Mouse (Mus musculus) adrenal gland, postnatal 10 days (tissue): ENCODE measurements around the gene Zfp366. TPM values are rescaled to one million over a fixed set of nuclear protein-coding genes. Genes with fewer than 3 reads are reported as not detected.

Experiments
- DNase-seq: peaks from one replicate; pipeline ENCODE4 v3.0.0; 2021; ENCODE audit warnings: mixed read lengths
- total RNA-seq, 2 experiments: library from RNA; stranded (reverse); gene quantifications; 2 replicates each; pipeline ENCODE4 v1.2.3; 2021

The Zfp366 gene
- total RNA-seq, 2 experiments from 2014 or later = 8.3 to 10.8 TPM

GRCm38 (mm10) chr13:99186138-99186853 is 1.7 kb downstream of the Zfp366 start:
- DNase-seq = no peak

GRCm38 (mm10) chr13:99186859-99187258 is 2.2 kb downstream of the Zfp366 start:
- no peak for DNase-seq

GRCm38 (mm10) chr13:99187456-99187855 is 2.8 kb downstream of the Zfp366 start:
- DNase-seq = no peak

GRCm38 (mm10) chr13:99188625-99189024 is 4.0 kb downstream of the Zfp366 start:
- DNase-seq = no peak

- DNase-seq = no peak
Measured at GRCm38 (mm10) chr13:99189671-99190070, 5.0 kb downstream of the Zfp366 start.

- DNase-seq = no peak
Measured at GRCm38 (mm10) chr13:99190466-99190865, 5.8 kb downstream of the Zfp366 start.

GRCm38 (mm10) chr13:99191063-99191462 is 6.4 kb downstream of the Zfp366 start:
- no peak for DNase-seq

- no peak for DNase-seq
Measured at GRCm38 (mm10) chr13:99196314-99196713, 11.7 kb downstream of the Zfp366 start.

- DNase-seq = no peak
Measured at GRCm38 (mm10) chr13:99196865-99197264, 12.2 kb downstream of the Zfp366 start.

GRCm38 (mm10) chr13:99201647-99202574 is 17.3 kb downstream of the Zfp366 start:
- DNase-seq = no peak

GRCm38 (mm10) chr13:99207214-99207613 is 22.6 kb downstream of the Zfp366 start:
- no peak for DNase-seq

- DNase-seq = no peak
Measured at GRCm38 (mm10) chr13:99209859-99210258, 25.2 kb downstream of the Zfp366 start.

- DNase-seq = no peak
Measured at GRCm38 (mm10) chr13:99210837-99211236, 26.2 kb downstream of the Zfp366 start.

- DNase-seq = no peak
Measured at GRCm38 (mm10) chr13:99212976-99213375, 28.4 kb downstream of the Zfp366 start.

- no peak for DNase-seq
Measured at GRCm38 (mm10) chr13:99216005-99216404, 31.4 kb downstream of the Zfp366 start.

GRCm38 (mm10) chr13:99217984-99218383 is 33.4 kb downstream of the Zfp366 start:
- no peak for DNase-seq

GRCm38 (mm10) chr13:99219586-99219985 is 35.0 kb downstream of the Zfp366 start:
- DNase-seq = no peak

- no peak for DNase-seq
Measured at GRCm38 (mm10) chr13:99221996-99222395, 37.4 kb downstream of the Zfp366 start.

- DNase-seq = no peak
Measured at GRCm38 (mm10) chr13:99222476-99222875, 37.9 kb downstream of the Zfp366 start.

GRCm38 (mm10) chr13:99223321-99223884 is 38.8 kb downstream of the Zfp366 start:
- no peak for DNase-seq

GRCm38 (mm10) chr13:99223917-99224316 is 39.3 kb downstream of the Zfp366 start:
- DNase-seq = no peak

GRCm38 (mm10) chr13:99225374-99226240 is 41.0 kb downstream of the Zfp366 start:
- DNase-seq = no peak
